Mouse (Mus musculus): ENCODE measurements around the gene 9530077C05Rik. TPM values are rescaled to one million over a fixed set of nuclear protein-coding genes. Genes with fewer than 3 reads are reported as not detected.

9530077C05Rik gene
- 0.46 TPM for polyA plus RNA-seq (2012; fragmentation: generic; extraction: Trizol)

- Histone ChIP-seq H3K79me2 (ENCODE audit: control insufficient read depth, insufficient read depth) (no peaks in the 10 kb centered on the region), H3K36me3 (ENCODE audit: control insufficient read depth, insufficient read depth) (no peaks in the 10 kb centered on the region), H3ac (ENCODE audit: control insufficient read depth, insufficient read length) (no peak within 1 kb of the TSS), H3K27me3 (ENCODE audit: control insufficient read depth, insufficient read depth, insufficient read length) (no peaks in the 10 kb centered on the region), H3K4me3 (peak within 1 kb of the TSS; percentile 25), H3K4me2 (ENCODE audit: low read depth) (peak within 1 kb of the TSS; percentile 83)
- no peak for TF ChIP-seq REST (IDR thresholded peaks at IDR 0.05; ENCODE audit: insufficient read depth, insufficient read length)
- TF ChIP-seq TCF3 (IDR thresholded peaks at IDR 0.05; ENCODE audit: insufficient read length, low read depth), result no peak
- no peak for TF ChIP-seq E2F4 (IDR thresholded peaks at IDR 0.05; ENCODE audit: insufficient read depth)
- no peak for TF ChIP-seq TCF12 (IDR thresholded peaks at IDR 0.05; ENCODE audit: insufficient read depth, poor library complexity, severe bottlenecking)
- peak; percentile 36 for TF ChIP-seq POLR2A (IDR thresholded peaks at IDR 0.05; ENCODE audit: insufficient read length, low read depth)
- TF ChIP-seq MYOD1 (IDR thresholded peaks at IDR 0.05; ENCODE audit: control insufficient read depth in 1 of 3, insufficient read length in 2 of 3, low read depth in 2 of 3), result peak in 1 of 3 experiments; percentile 17
- peak in 1 of 3 experiments; percentile 38 for TF ChIP-seq MYOG (IDR thresholded peaks at IDR 0.05; ENCODE audit: control insufficient read depth in 1 of 3, insufficient read depth in 1 of 3, insufficient read length in 2 of 3, low read depth in 2 of 3)
- no peak for TF ChIP-seq SRF (IDR thresholded peaks at IDR 0.05; ENCODE audit: control insufficient read depth, insufficient read length, low read depth)
- TF ChIP-seq POLR2AphosphoS2 (IDR thresholded peaks at IDR 0.05; ENCODE audit: insufficient read length, low read depth), result no peak
Measured at GRCm38 (mm10) chr9:22411002-22411857, at the start of gene 9530077C05Rik. Gene 9530077C05Rik, plus strand, starts transcription at chr9:22411513.

DNA sequence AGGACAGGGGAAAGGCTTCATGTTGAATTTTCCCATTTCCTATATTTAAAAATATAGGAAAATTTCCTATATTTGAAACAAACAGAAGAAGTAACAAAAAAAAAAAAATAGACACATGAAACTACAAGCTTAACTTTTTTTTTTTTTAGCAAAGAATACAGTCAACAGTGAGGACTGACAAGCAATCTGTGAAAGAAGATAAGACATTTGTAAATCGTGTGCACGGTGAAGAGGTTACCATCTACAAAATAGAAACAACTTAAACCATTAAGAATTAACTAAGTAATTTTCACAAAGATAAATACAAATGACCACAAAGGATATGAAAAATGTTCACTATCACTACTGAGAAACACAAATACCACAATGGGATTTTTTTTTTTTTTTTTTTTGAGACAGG, 45.1 kb upstream of the 9530077C05Rik start:
- no peak overlapping the region for H3K4me3 ChIP-seq
- H3K36me3 ChIP-seq (ENCODE audit: control insufficient read depth, insufficient read depth), result peaks cover 68% of the 10 kb centered on the region
- peaks cover 5% of the 10 kb centered on the region for H3K79me2 ChIP-seq (ENCODE audit: control insufficient read depth, insufficient read depth)
- no peak overlapping the region for H3K4me2 ChIP-seq (ENCODE audit: low read depth)
- TF ChIP-seq E2F4 (IDR thresholded peaks at IDR 0.05; ENCODE audit: insufficient read depth), result no peak
- no peak for TF ChIP-seq CEBPB (IDR thresholded peaks at IDR 0.05; ENCODE audit: insufficient read depth, poor library complexity, severe bottlenecking)
- no peak for TF ChIP-seq MYOD1 (IDR thresholded peaks at IDR 0.05; ENCODE audit: control insufficient read depth in 1 of 3, insufficient read length in 2 of 3, low read depth in 2 of 3)
- TF ChIP-seq USF1 (IDR thresholded peaks at IDR 0.05; ENCODE audit: low read depth), result no peak
- no peak for TF ChIP-seq MYOG (IDR thresholded peaks at IDR 0.05; ENCODE audit: control insufficient read depth in 1 of 3, insufficient read depth in 1 of 3, insufficient read length in 2 of 3, low read depth in 2 of 3)
- no peak for TF ChIP-seq TCF3 (IDR thresholded peaks at IDR 0.05; ENCODE audit: insufficient read length, low read depth)
- TF ChIP-seq REST (IDR thresholded peaks at IDR 0.05; ENCODE audit: insufficient read depth, insufficient read length), result no peak
- no peak for TF ChIP-seq TCF12 (IDR thresholded peaks at IDR 0.05; ENCODE audit: insufficient read depth, poor library complexity, severe bottlenecking)
- TF ChIP-seq MAX (IDR thresholded peaks at IDR 0.05; ENCODE audit: low read depth), result no peak
- TF ChIP-seq SRF (IDR thresholded peaks at IDR 0.05; ENCODE audit: control insufficient read depth, insufficient read length, low read depth), result no peak
- no peak for TF ChIP-seq POLR2AphosphoS2 (IDR thresholded peaks at IDR 0.05; ENCODE audit: insufficient read length, low read depth)
- TF ChIP-seq POLR2A (IDR thresholded peaks at IDR 0.05; ENCODE audit: insufficient read length, low read depth), result no peak
- H3K27me3 ChIP-seq (ENCODE audit: control insufficient read depth, insufficient read depth, insufficient read length), result no peaks in the 10 kb centered on the region
- H3ac ChIP-seq (ENCODE audit: control insufficient read depth, insufficient read length), result no peak overlapping the region

GRCm38 (mm10) chr9:22366621-22367020, 44.7 kb upstream of the 9530077C05Rik start:
- H3K27me3 ChIP-seq (ENCODE audit: control insufficient read depth, insufficient read depth, insufficient read length), result no peaks in the 10 kb centered on the region
- no peak overlapping the region for H3K4me2 ChIP-seq (ENCODE audit: low read depth)
- TF ChIP-seq CEBPB (IDR thresholded peaks at IDR 0.05; ENCODE audit: insufficient read depth, poor library complexity, severe bottlenecking) (peak; percentile 95), MYOG (IDR thresholded peaks at IDR 0.05; ENCODE audit: control insufficient read depth in 1 of 3, insufficient read depth in 1 of 3, insufficient read length in 2 of 3, low read depth in 2 of 3) (peak in 1 of 3 experiments; percentile 9), TCF12 (IDR thresholded peaks at IDR 0.05; ENCODE audit: insufficient read depth, poor library complexity, severe bottlenecking) (no peak), E2F4 (IDR thresholded peaks at IDR 0.05; ENCODE audit: insufficient read depth) (no peak), MYOD1 (IDR thresholded peaks at IDR 0.05; ENCODE audit: control insufficient read depth in 1 of 3, insufficient read length in 2 of 3, low read depth in 2 of 3) (peak in 1 of 3 experiments; percentile 28), POLR2A (IDR thresholded peaks at IDR 0.05; ENCODE audit: insufficient read length, low read depth) (peak; percentile 40)
- peaks cover 5% of the 10 kb centered on the region for H3K79me2 ChIP-seq (ENCODE audit: control insufficient read depth, insufficient read depth)
- H3ac ChIP-seq (ENCODE audit: control insufficient read depth, insufficient read length), result no peak overlapping the region
- peaks cover 69% of the 10 kb centered on the region for H3K36me3 ChIP-seq (ENCODE audit: control insufficient read depth, insufficient read depth)
- no peak overlapping the region for H3K4me3 ChIP-seq

DNA sequence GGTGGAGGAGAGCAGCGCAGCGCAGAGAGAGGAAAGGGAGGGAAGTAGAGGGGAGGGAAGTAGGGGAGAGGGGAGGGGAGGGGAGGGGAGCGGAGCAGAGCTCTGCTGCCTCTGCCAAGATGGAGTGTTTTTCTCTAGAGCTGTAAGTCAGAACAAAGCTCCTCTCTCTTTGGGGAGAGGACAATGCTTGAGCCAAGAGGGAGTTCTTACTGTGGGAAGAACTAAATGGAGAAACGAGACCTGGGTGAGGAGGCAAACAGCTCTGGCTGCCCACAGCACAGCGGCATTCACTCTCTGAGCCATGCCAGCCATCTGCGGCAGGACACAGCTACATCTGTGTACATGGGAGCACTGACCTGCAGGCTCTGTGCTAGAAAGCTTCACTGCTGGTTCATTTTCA, 43.3 kb upstream of the 9530077C05Rik start:
- Histone ChIP-seq H3K4me2 (ENCODE audit: low read depth) (no peak overlapping the region), H3K36me3 (ENCODE audit: control insufficient read depth, insufficient read depth) (peaks cover 71% of the 10 kb centered on the region), H3K4me3 (no peak overlapping the region), H3ac (ENCODE audit: control insufficient read depth, insufficient read length) (no peak overlapping the region), H3K27me3 (ENCODE audit: control insufficient read depth, insufficient read depth, insufficient read length) (no peaks in the 10 kb centered on the region), H3K79me2 (ENCODE audit: control insufficient read depth, insufficient read depth) (peaks cover 16% of the 10 kb centered on the region)
- TF ChIP-seq USF1 (IDR thresholded peaks at IDR 0.05; ENCODE audit: low read depth), result no peak

DNA sequence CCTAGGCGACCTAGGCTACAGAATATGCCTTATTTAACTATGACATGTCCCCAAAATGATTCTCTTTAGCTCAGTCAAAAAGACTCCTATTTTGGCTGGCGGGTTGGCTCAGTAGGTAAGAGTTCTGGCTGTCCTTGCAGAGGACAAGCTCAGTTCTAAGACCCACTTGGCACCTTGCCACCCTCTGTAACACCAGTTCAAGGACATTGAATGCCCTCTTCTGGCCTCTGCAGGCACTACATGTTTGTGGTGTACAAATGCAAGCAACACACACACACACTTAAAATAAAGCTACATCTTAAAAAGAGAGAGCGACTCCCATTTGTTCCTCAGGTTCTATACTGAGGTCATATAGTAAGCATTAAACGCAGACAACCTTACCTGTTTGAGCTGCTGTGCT, 38.6 kb upstream of the 9530077C05Rik start:
- H3K36me3 ChIP-seq (ENCODE audit: control insufficient read depth, insufficient read depth), result peaks cover 54% of the 10 kb centered on the region
- TF ChIP-seq POLR2A (IDR thresholded peaks at IDR 0.05; ENCODE audit: insufficient read length, low read depth) (no peak), E2F4 (IDR thresholded peaks at IDR 0.05; ENCODE audit: insufficient read depth) (no peak), TCF12 (IDR thresholded peaks at IDR 0.05; ENCODE audit: insufficient read depth, poor library complexity, severe bottlenecking) (no peak), CEBPB (IDR thresholded peaks at IDR 0.05; ENCODE audit: insufficient read depth, poor library complexity, severe bottlenecking) (no peak)
- peaks cover 27% of the 10 kb centered on the region for H3K79me2 ChIP-seq (ENCODE audit: control insufficient read depth, insufficient read depth)
- H3K4me2 ChIP-seq (ENCODE audit: low read depth), result no peak overlapping the region
- H3ac ChIP-seq (ENCODE audit: control insufficient read depth, insufficient read length), result no peak overlapping the region
- no peaks in the 10 kb centered on the region for H3K27me3 ChIP-seq (ENCODE audit: control insufficient read depth, insufficient read depth, insufficient read length)
- H3K4me3 ChIP-seq, result no peak overlapping the region

All from myocyte (in vitro differentiated cells).